Mouse (Mus musculus): ENCODE data around the gene Pqlc3.
A peak's percentile ranks its signal among the peaks of the same experiment; 100 is the strongest.

GRCm38 (mm10) chr12:16958851-16959250 is 41.4 kb downstream of the Pqlc3 start:
- TF ChIP-seq POLR2A (IDR thresholded peaks at IDR 0.05; ENCODE audit: low read depth, low read length): no peak
- TF ChIP-seq CTCF (conservative IDR thresholded peaks at IDR 0.05; ENCODE audit: insufficient read depth, insufficient read length, low read depth, low read length): peak; percentile 46
